Mouse (Mus musculus) embryo, embryonic 10 days (tissue): ENCODE measurements around the gene 2810408A11Rik.

Experiments used
- DNase-seq: peaks from one replicate; pipeline ENCODE4 v3.0.0-alpha.2; 2015; ENCODE audit warnings: low spot score

Gene 2810408A11Rik

GRCm38 (mm10) chr11:69912716-69913530 is 12.1 kb upstream of the 2810408A11Rik start:
- DNase-seq, result no peak

GRCm38 (mm10) chr11:69911701-69912100 is 10.9 kb upstream of the 2810408A11Rik start:
- DNase-seq, result no peak

- no peak for DNase-seq
Observed at GRCm38 (mm10) chr11:69910781-69911560, 10.2 kb upstream of the 2810408A11Rik start.

GRCm38 (mm10) chr11:69910177-69910576 is 9.4 kb upstream of the 2810408A11Rik start:
- DNase-seq, result no peak

- DNase-seq, result no peak
Observed at GRCm38 (mm10) chr11:69909174-69909573, 8.4 kb upstream of the 2810408A11Rik start.

GRCm38 (mm10) chr11:69908645-69909044 is 7.9 kb upstream of the 2810408A11Rik start:
- DNase-seq, result no peak

GRCm38 (mm10) chr11:69904311-69904710 is 3.5 kb upstream of the 2810408A11Rik start:
- DNase-seq, result no peak

- no peak for DNase-seq
Observed at GRCm38 (mm10) chr11:69902972-69903371, 2.2 kb upstream of the 2810408A11Rik start.

- peak; percentile 40 for DNase-seq
Observed at GRCm38 (mm10) chr11:69901993-69902392, 1.2 kb upstream of the 2810408A11Rik start.

- peak; percentile 99 for DNase-seq
Observed at GRCm38 (mm10) chr11:69901406-69901846, 639 bp upstream of the 2810408A11Rik start.

GRCm38 (mm10) chr11:69899870-69900269 is 917 bp downstream of the 2810408A11Rik start:
- DNase-seq, result peak; percentile 44

- no peak for DNase-seq
Observed at GRCm38 (mm10) chr11:69895291-69895690, 5.5 kb downstream of the 2810408A11Rik start, which contains the start of gene Acap1. Gene Acap1 (minus strand): TSS chr11:69895539.

- no peak for DNase-seq
Observed at GRCm38 (mm10) chr11:69894671-69895070, 6.1 kb downstream of the 2810408A11Rik start.

GRCm38 (mm10) chr11:69891482-69891881 is 9.3 kb downstream of the 2810408A11Rik start:
- DNase-seq, result no peak

- DNase-seq, result peak; percentile 40
Observed at GRCm38 (mm10) chr11:69886907-69887635, 13.7 kb downstream of the 2810408A11Rik start.

GRCm38 (mm10) chr11:69884663-69885062 is 16.1 kb downstream of the 2810408A11Rik start:
- DNase-seq, result no peak

GRCm38 (mm10) chr11:69884240-69884639 is 16.5 kb downstream of the 2810408A11Rik start:
- DNase-seq, result no peak

GRCm38 (mm10) chr11:69883527-69884151 is 17.1 kb downstream of the 2810408A11Rik start:
- no peak for DNase-seq

- DNase-seq, result no peak
Observed at GRCm38 (mm10) chr11:69883066-69883465, 17.7 kb downstream of the 2810408A11Rik start.

- DNase-seq, result no peak
Observed at GRCm38 (mm10) chr11:69881787-69882670, 18.8 kb downstream of the 2810408A11Rik start.
